Mouse (Mus musculus): Measurements from ENCODE around the gene Stk32c. TPM values are rescaled to one million over a fixed set of nuclear protein-coding genes. Genes with fewer than 3 reads are reported as not detected.
A peak's percentile ranks its signal among the peaks of the same experiment; 100 is the strongest.

Stk32c gene
- polyA plus RNA-seq, 1 experiment from 2014 or later, result 0.26 TPM

- no peaks in the 10 kb centered on the region for H3K9me3 ChIP-seq
- no peaks in the 10 kb centered on the region for H3K4me1 ChIP-seq
- H3K4me3 ChIP-seq, result no peak overlapping the region
- no peak for ATAC-seq (ENCODE audit: insufficient number of reproducible peaks, insufficient read depth, low FRiP score, low TSS enrichment)
- no peaks in the 10 kb centered on the region for H3K36me3 ChIP-seq
- no peak overlapping the region for H3K27ac ChIP-seq
- H3K4me2 ChIP-seq (replicated peaks), result no peak overlapping the region
- 74% methylated on average over 7 of the region's 7 CpGs for WGBS
- no peak overlapping the region for H3K9ac ChIP-seq
- H3K27me3 ChIP-seq, result peaks cover 5% of the 10 kb centered on the region; the same call in 1 of the 2 replicates
Measured at GRCm38 (mm10) chr7:139158549-139158948, 54.6 kb downstream of the Stk32c start.

- no peak for ATAC-seq (ENCODE audit: insufficient number of reproducible peaks, insufficient read depth, low FRiP score, low TSS enrichment)
- Histone ChIP-seq H3K9ac (no peak overlapping the region), H3K4me3 (no peak overlapping the region), H3K4me2 (replicated peaks) (no peak overlapping the region), H3K9me3 (no peaks in the 10 kb centered on the region), H3K36me3 (no peaks in the 10 kb centered on the region), H3K27me3 (peaks cover 5% of the 10 kb centered on the region; the same call in 1 of the 2 replicates), H3K27ac (no peak overlapping the region), H3K4me1 (no peaks in the 10 kb centered on the region)
- 55% methylated on average over 2 of the region's 2 CpGs for WGBS
Measured at GRCm38 (mm10) chr7:139157541-139157940, 55.6 kb downstream of the Stk32c start.

- H3K36me3 ChIP-seq, result no peaks in the 10 kb centered on the region
- WGBS, result 74% methylated on average over 10 of the region's 10 CpGs
Measured at GRCm38 (mm10) chr7:139156341-139157058, 56.6 kb downstream of the Stk32c start.

GRCm38 (mm10) chr7:139152927-139153326 is 60.2 kb downstream of the Stk32c start:
- no peak for ATAC-seq (ENCODE audit: insufficient number of reproducible peaks, insufficient read depth, low FRiP score, low TSS enrichment)
- peaks cover 5% of the 10 kb centered on the region; the same call in 1 of the 2 replicates for H3K27me3 ChIP-seq
- no peak overlapping the region for H3K9ac ChIP-seq
- WGBS, result 78% methylated on average over 7 of the region's 7 CpGs
- no peaks in the 10 kb centered on the region for H3K36me3 ChIP-seq
- H3K9me3 ChIP-seq, result no peaks in the 10 kb centered on the region
- H3K27ac ChIP-seq, result no peak overlapping the region
- H3K4me1 ChIP-seq, result peaks cover 7% of the 10 kb centered on the region; the same call in 1 of the 2 replicates
- H3K4me3 ChIP-seq, result no peak overlapping the region
- no peak overlapping the region for H3K4me2 ChIP-seq (replicated peaks)

More at GRCm38 (mm10) chr7:139156341-139157058, 56.6 kb downstream of the Stk32c start:
- Histone ChIP-seq H3K9me3 (no peaks in the 10 kb centered on the region), H3K27me3 (peaks cover 5% of the 10 kb centered on the region; the same call in 1 of the 2 replicates), H3K4me2 (replicated peaks) (no peak overlapping the region), H3K27ac (no peak overlapping the region), H3K4me1 (no peaks in the 10 kb centered on the region), H3K9ac (no peak overlapping the region), H3K4me3 (no peak overlapping the region)
- ATAC-seq (ENCODE audit: insufficient number of reproducible peaks, insufficient read depth, low FRiP score, low TSS enrichment), result no peak

GRCm38 (mm10) chr7:139151116-139151515 is 62.0 kb downstream of the Stk32c start:
- Histone ChIP-seq H3K9me3 (no peaks in the 10 kb centered on the region), H3K27me3 (peaks cover 5% of the 10 kb centered on the region; the same call in 1 of the 2 replicates), H3K4me1 (peaks cover 14% of the 10 kb centered on the region; the same call in 1 of the 2 replicates), H3K36me3 (no peaks in the 10 kb centered on the region), H3K27ac (no peak overlapping the region), H3K9ac (no peak overlapping the region), H3K4me2 (replicated peaks) (no peak overlapping the region), H3K4me3 (no peak overlapping the region)
- WGBS, result 33% methylated on average over 10 of the region's 10 CpGs
- ATAC-seq (ENCODE audit: insufficient number of reproducible peaks, insufficient read depth, low FRiP score, low TSS enrichment), result peak; percentile 75; the same call in 1 of the 2 replicates

- no peak overlapping the region for H3K9ac ChIP-seq
- no peaks in the 10 kb centered on the region for H3K36me3 ChIP-seq
- H3K4me1 ChIP-seq, result peaks cover 14% of the 10 kb centered on the region; the same call in 1 of the 2 replicates
- no peak for ATAC-seq (ENCODE audit: insufficient number of reproducible peaks, insufficient read depth, low FRiP score, low TSS enrichment)
- no peak overlapping the region for H3K4me2 ChIP-seq (replicated peaks)
- no peaks in the 10 kb centered on the region for H3K9me3 ChIP-seq
- no peak overlapping the region for H3K4me3 ChIP-seq
- 21% methylated on average over 7 of the region's 7 CpGs for WGBS
- no peak overlapping the region for H3K27ac ChIP-seq
- peaks cover 5% of the 10 kb centered on the region; the same call in 1 of the 2 replicates for H3K27me3 ChIP-seq
Measured at GRCm38 (mm10) chr7:139149373-139149772, 63.7 kb downstream of the Stk32c start.

GRCm38 (mm10) chr7:139147360-139147759 is 65.7 kb downstream of the Stk32c start:
- H3K9me3 ChIP-seq, result no peaks in the 10 kb centered on the region
- H3K36me3 ChIP-seq, result no peaks in the 10 kb centered on the region
- H3K4me2 ChIP-seq (replicated peaks), result no peak overlapping the region
- ATAC-seq (ENCODE audit: insufficient number of reproducible peaks, insufficient read depth, low FRiP score, low TSS enrichment), result no peak
- no peak overlapping the region for H3K4me3 ChIP-seq
- H3K27ac ChIP-seq, result no peak overlapping the region
- 31% methylated on average over 4 of the region's 4 CpGs for WGBS
- H3K4me1 ChIP-seq, result peaks cover 14% of the 10 kb centered on the region; the same call in 1 of the 2 replicates
- H3K27me3 ChIP-seq, result peaks cover 5% of the 10 kb centered on the region; the same call in 1 of the 2 replicates
- H3K9ac ChIP-seq, result no peak overlapping the region

- no peak overlapping the region for H3K9ac ChIP-seq
- H3K4me2 ChIP-seq (replicated peaks), result no peak overlapping the region
- H3K9me3 ChIP-seq, result no peaks in the 10 kb centered on the region
- no peak for ATAC-seq (ENCODE audit: insufficient number of reproducible peaks, insufficient read depth, low FRiP score, low TSS enrichment)
- 45% methylated on average over 7 of the region's 7 CpGs for WGBS
- no peaks in the 10 kb centered on the region for H3K36me3 ChIP-seq
- H3K27me3 ChIP-seq, result peaks cover 5% of the 10 kb centered on the region; the same call in 1 of the 2 replicates
- no peak overlapping the region for H3K4me3 ChIP-seq
- H3K27ac ChIP-seq, result no peak overlapping the region
- peaks cover 8% of the 10 kb centered on the region; the same call in 1 of the 2 replicates for H3K4me1 ChIP-seq
Measured at GRCm38 (mm10) chr7:139145891-139146290, 67.2 kb downstream of the Stk32c start.

- Histone ChIP-seq H3K36me3 (no peaks in the 10 kb centered on the region), H3K4me1 (peaks cover 20% of the 10 kb centered on the region), H3K4me2 (replicated peaks) (no peak overlapping the region), H3K9ac (no peak overlapping the region), H3K9me3 (no peaks in the 10 kb centered on the region), H3K4me3 (no peak overlapping the region), H3K27ac (no peak overlapping the region), H3K27me3 (no peaks in the 10 kb centered on the region; the same call in 1 of the 2 replicates)
- 71% methylated on average over 1 of the region's 1 CpGs for WGBS
- ATAC-seq (ENCODE audit: insufficient number of reproducible peaks, insufficient read depth, low FRiP score, low TSS enrichment), result no peak
Measured at GRCm38 (mm10) chr7:139143785-139144184, 69.3 kb downstream of the Stk32c start.

- H3K9ac ChIP-seq, result no peak overlapping the region
- no peak overlapping the region for H3K4me3 ChIP-seq
- no peak overlapping the region for H3K27ac ChIP-seq
Measured at GRCm38 (mm10) chr7:139139921-139140461, 73.1 kb downstream of the Stk32c start.

GRCm38 (mm10) chr7:139136906-139137491 is 76.1 kb downstream of the Stk32c start:
- Histone ChIP-seq H3K36me3 (no peaks in the 10 kb centered on the region), H3K4me1 (peaks cover 14% of the 10 kb centered on the region), H3K9me3 (no peaks in the 10 kb centered on the region), H3K27ac (no peak overlapping the region), H3K4me2 (replicated peaks) (no peak overlapping the region), H3K9ac (no peak overlapping the region), H3K4me3 (no peak overlapping the region), H3K27me3 (0 out of 2 replicates have a peak, but pooled peaks cover 2% of the 10 kb centered on the region)
- 70% methylated on average over 5 of the region's 5 CpGs for WGBS
- no peak for ATAC-seq (ENCODE audit: insufficient number of reproducible peaks, insufficient read depth, low FRiP score, low TSS enrichment)

More at GRCm38 (mm10) chr7:139139921-139140461, 73.1 kb downstream of the Stk32c start:
- Histone ChIP-seq H3K4me1 (peaks cover 14% of the 10 kb centered on the region), H3K36me3 (no peaks in the 10 kb centered on the region), H3K27me3 (0 out of 2 replicates have a peak, but pooled peaks cover 2% of the 10 kb centered on the region), H3K9me3 (no peaks in the 10 kb centered on the region), H3K4me2 (replicated peaks) (no peak overlapping the region)
- peak; percentile 70; the same call in 1 of the 2 replicates for ATAC-seq (ENCODE audit: insufficient number of reproducible peaks, insufficient read depth, low FRiP score, low TSS enrichment)
- 6% methylated on average over 11 of the region's 11 CpGs for WGBS

Data from embryonic facial prominence, embryonic 12.5 days (tissue).